Mouse (Mus musculus) lung, embryonic 14.5 days (tissue): Measurements from ENCODE around the gene Jpt1. TPM values are rescaled to one million over a fixed set of nuclear protein-coding genes. Genes with fewer than 3 reads are reported as not detected.
"Not testable (repeated sequence)": the region's sequence is repeated elsewhere in the genome, so short reads cannot be mapped to it uniquely, and the experiment has no call there.

Experiments
- ATAC-seq: fragments of 200-750 bp; cut with Nextera tagmentation; 2 replicates; pipeline ENCODE4 v1.8.0; 2017; ENCODE audit warnings: mild to moderate bottlenecking, moderate TSS enrichment, moderate library complexity; ENCODE audit not compliant: insufficient read depth
- DNase-seq: peaks from one replicate; pipeline ENCODE4 v3.0.0-alpha.2; 2015
- H3K27ac ChIP-seq: fragments of 300-500 bp; sonication (generic); 2 replicates; pipeline ENCODE4 v1.5.1; 2014; ENCODE audit warnings: low read depth, mild to moderate bottlenecking, moderate library complexity
- H3K27me3 ChIP-seq: fragments of 300-500 bp; sonication (generic); 2 replicates; pipeline ENCODE4 v1.6.1; 2014; ENCODE audit warnings: low read length, control low read depth; ENCODE audit not compliant: insufficient read depth
- H3K36me3 ChIP-seq: fragments of 300-500 bp; sonication (generic); 2 replicates; pipeline ENCODE4 v1.6.1; 2014; ENCODE audit warnings: control low read depth; ENCODE audit not compliant: insufficient read depth
- H3K4me1 ChIP-seq: fragments of 300-500 bp; sonication (generic); 2 replicates; pipeline ENCODE4 v1.6.1; 2014; ENCODE audit warnings: antibody characterized with exemption, control low read depth; ENCODE audit not compliant: insufficient read depth
- H3K4me2 ChIP-seq: fragments of 300-500 bp; sonication (generic); 2 replicates; pipeline ENCODE4 v1.6.1; 2014; ENCODE audit warnings: mild to moderate bottlenecking
- H3K4me3 ChIP-seq: fragments of 300-500 bp; sonication (generic); 2 replicates; pipeline ENCODE4 v1.5.1; 2014; ENCODE audit warnings: low read depth, low read length
- H3K9ac ChIP-seq: fragments of 300-500 bp; sonication (generic); 2 replicates; pipeline ENCODE4 v1.6.1; 2014
- H3K9me3 ChIP-seq: fragments of 300-500 bp; sonication (generic); 2 replicates; pipeline ENCODE4 v1.6.1; 2016; ENCODE audit warnings: low read depth, low read length, control low read depth
- CTCF ChIP-seq: IDR thresholded peaks from 2 replicates; pipeline ENCODE4 v1.5.1; 2016; ENCODE audit warnings: antibody characterized with exemption, low read depth
- WGBS: fragments of 180-500 bp; shearing (Covaris S2); extraction: QIAGEN DNeasy Blood & Tissue Kit; methylation state at CpG from one replicate; pipeline ENCODE4 v1.1.7; 2014; 5-methylcytosine and 5-hydroxymethylcytosine counted together
- polyA plus RNA-seq: library from polyadenylated mRNA; unstranded; fragments of >200 nt; fragmentation: Nextera tagmentation; extraction: Ambion mirVana; gene quantifications from 2 replicates; pipeline ENCODE4 v1.2.1, GENCODE M21; 2014

Jpt1 gene
- polyA plus RNA-seq, 1 experiment from 2014 or later = 521 TPM

- no peak for TF ChIP-seq CTCF
- Histone ChIP-seq H3K4me2 (peak overlapping the region; percentile 85), H3K4me1 (peaks cover 28% of the 10 kb centered on the region), H3K36me3 (0 out of 2 replicates have a peak, but pooled peaks cover 6% of the 10 kb centered on the region), H3K9me3 (no peaks in the 10 kb centered on the region), H3K9ac (peak overlapping the region; percentile 97), H3K27me3 (no peaks in the 10 kb centered on the region), H3K27ac (peak overlapping the region; percentile 91), H3K4me3 (peak overlapping the region; percentile 100)
- DNase-seq (no peak), ATAC-seq (no peak)
- WGBS = 31% methylated on average over 3 of the region's 3 CpGs
These were observed 2.2 kb downstream of the Jpt1 start for GRCm38 (mm10) chr11:115512004-115512403.

- peaks cover 28% of the 10 kb centered on the region for H3K4me1 ChIP-seq
- H3K27me3 ChIP-seq = no peaks in the 10 kb centered on the region
- 70% methylated on average over 2 of the region's 2 CpGs for WGBS
- H3K9me3 ChIP-seq = no peaks in the 10 kb centered on the region
- peak overlapping the region; percentile 85 for H3K4me2 ChIP-seq
- H3K4me3 ChIP-seq = peak overlapping the region; percentile 100
- no peak for TF ChIP-seq CTCF
- peak overlapping the region; percentile 30; the same call in 1 of the 2 replicates for H3K27ac ChIP-seq
- 0 out of 2 replicates have a peak, but pooled peaks cover 6% of the 10 kb centered on the region for H3K36me3 ChIP-seq
- ATAC-seq (no peak), DNase-seq (no peak)
- peak overlapping the region; percentile 97 for H3K9ac ChIP-seq
These were observed 3.1 kb downstream of the Jpt1 start for GRCm38 (mm10) chr11:115511121-115511520.

GRCm38 (mm10) chr11:115510507-115510888 lies 3.7 kb downstream of the Jpt1 start:
- peak overlapping the region; percentile 85 for H3K4me2 ChIP-seq
- peaks cover 28% of the 10 kb centered on the region for H3K4me1 ChIP-seq
- peak overlapping the region; percentile 30; the same call in 1 of the 2 replicates for H3K27ac ChIP-seq
- 0 out of 2 replicates have a peak, but pooled peaks cover 6% of the 10 kb centered on the region for H3K36me3 ChIP-seq
- DNase-seq (no peak), ATAC-seq (no peak)
- WGBS = 37% methylated on average over 5 of the region's 5 CpGs
- no peaks in the 10 kb centered on the region for H3K9me3 ChIP-seq
- TF ChIP-seq CTCF = no peak
- H3K4me3 ChIP-seq = 0 out of 2 replicates have a peak overlapping the region, but pooled peaks have one; percentile 100
- peak overlapping the region; percentile 97 for H3K9ac ChIP-seq
- no peaks in the 10 kb centered on the region for H3K27me3 ChIP-seq

DNA sequence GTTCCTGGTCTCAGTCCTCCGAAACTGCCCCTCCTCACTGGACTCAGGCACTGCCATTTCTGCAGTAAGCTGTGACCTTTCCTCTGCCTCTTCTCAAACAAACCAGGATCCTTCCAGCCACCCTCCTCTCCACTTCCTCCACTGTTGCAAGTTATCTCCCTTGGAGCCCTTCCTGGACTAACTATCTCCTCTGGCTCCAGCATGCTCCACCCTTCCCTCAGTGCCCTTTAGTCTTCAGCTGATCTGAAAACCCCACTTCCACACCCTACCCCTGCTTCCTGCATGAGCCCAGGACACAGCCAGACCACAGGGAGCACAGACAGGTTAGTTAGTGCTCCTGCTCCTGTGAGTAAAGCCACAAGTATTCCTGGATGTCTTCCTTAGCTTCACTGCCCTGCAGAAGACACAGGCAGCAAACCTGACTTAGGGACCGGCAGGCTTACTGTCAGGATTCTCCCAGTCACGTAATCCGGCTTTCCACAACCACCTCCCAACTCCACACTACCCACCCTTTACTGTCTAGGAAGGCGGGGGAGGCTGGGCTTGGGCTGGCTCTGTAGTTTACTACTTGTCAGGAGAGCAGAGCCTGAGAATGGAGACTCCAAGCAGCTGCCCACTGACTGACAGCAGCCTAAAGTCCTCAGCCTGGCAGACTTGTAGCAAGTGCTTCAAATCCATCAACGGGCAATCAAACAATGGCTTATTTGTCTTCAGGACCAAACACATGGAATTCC lies 4.2 kb downstream of the Jpt1 start:
- 0 out of 2 replicates have a peak, but pooled peaks cover 6% of the 10 kb centered on the region for H3K36me3 ChIP-seq
- WGBS = 24% methylated on average over 6 of the region's 6 CpGs
- 0 out of 2 replicates have a peak overlapping the region, but pooled peaks have one; percentile 97 for H3K9ac ChIP-seq
- TF ChIP-seq CTCF = no peak
- H3K4me1 ChIP-seq = peaks cover 28% of the 10 kb centered on the region
- no peak overlapping the region for H3K27ac ChIP-seq
- no peaks in the 10 kb centered on the region for H3K9me3 ChIP-seq
- peak overlapping the region; percentile 85 for H3K4me2 ChIP-seq
- no peak overlapping the region for H3K4me3 ChIP-seq
- no peak for ATAC-seq
- no peaks in the 10 kb centered on the region for H3K27me3 ChIP-seq
- DNase-seq = peak; percentile 19

DNA sequence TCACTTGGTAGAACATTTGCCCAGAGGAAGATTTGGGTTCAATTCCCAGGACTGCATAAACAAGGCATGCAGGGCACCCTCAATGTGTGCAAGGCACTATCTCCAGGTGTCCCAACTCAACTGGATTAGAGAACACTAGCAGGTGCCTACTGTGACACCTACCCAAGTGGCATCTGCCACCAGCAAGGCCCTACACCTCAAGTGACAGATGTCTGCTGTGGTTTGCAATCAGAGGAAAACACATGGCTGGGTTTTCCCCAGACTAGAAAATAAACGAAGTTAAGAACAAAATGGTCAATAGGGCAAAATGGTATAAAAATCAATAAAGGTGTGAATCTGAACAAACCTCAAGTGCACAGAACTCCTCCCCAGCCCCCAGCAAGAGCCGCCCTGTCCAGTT lies 6.1 kb downstream of the Jpt1 start:
- Histone ChIP-seq H3K4me3 (no peak overlapping the region), H3K9ac (no peak overlapping the region), H3K4me1 (peaks cover 28% of the 10 kb centered on the region), H3K27ac (no peak overlapping the region), H3K4me2 (no peak overlapping the region), H3K27me3 (no peaks in the 10 kb centered on the region), H3K9me3 (no peaks in the 10 kb centered on the region), H3K36me3 (peaks cover 11% of the 10 kb centered on the region; the same call in 1 of the 2 replicates)
- WGBS = 72% methylated on average over 2 of the region's 2 CpGs
- DNase-seq (no peak), ATAC-seq (no peak)
- TF ChIP-seq CTCF = no peak

DNA sequence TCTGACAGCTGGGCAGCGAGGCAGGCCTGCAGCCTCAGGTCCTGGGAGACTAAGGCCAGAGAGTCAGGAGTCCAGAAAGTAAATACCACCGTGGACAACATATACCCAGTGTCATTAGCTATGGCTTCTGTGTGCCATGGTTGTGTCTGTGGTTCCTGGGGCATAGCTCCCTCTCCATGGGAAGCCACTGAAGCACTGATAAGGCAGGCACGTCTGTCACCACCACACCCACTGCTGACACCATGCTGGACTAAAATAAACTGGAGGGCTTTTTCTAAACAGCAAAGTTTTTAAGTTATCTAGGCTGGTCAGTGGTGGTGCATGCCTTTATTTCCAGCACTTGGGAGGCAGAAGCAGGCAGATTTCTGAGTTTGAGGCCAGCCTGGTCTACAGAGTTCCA lies 7.6 kb downstream of the Jpt1 start:
- ATAC-seq (no peak), DNase-seq (no peak)
- H3K36me3 ChIP-seq = peaks cover 25% of the 10 kb centered on the region
- TF ChIP-seq CTCF = no peak
- WGBS = 45% methylated on average over 3 of the region's 3 CpGs
- no peaks in the 10 kb centered on the region for H3K27me3 ChIP-seq
- H3K4me3 ChIP-seq = no peak overlapping the region
- H3K27ac ChIP-seq = no peak overlapping the region
- H3K4me1 ChIP-seq = peaks cover 18% of the 10 kb centered on the region
- H3K9ac ChIP-seq = no peak overlapping the region
- H3K4me2 ChIP-seq = no peak overlapping the region
- H3K9me3 ChIP-seq = no peaks in the 10 kb centered on the region

DNA sequence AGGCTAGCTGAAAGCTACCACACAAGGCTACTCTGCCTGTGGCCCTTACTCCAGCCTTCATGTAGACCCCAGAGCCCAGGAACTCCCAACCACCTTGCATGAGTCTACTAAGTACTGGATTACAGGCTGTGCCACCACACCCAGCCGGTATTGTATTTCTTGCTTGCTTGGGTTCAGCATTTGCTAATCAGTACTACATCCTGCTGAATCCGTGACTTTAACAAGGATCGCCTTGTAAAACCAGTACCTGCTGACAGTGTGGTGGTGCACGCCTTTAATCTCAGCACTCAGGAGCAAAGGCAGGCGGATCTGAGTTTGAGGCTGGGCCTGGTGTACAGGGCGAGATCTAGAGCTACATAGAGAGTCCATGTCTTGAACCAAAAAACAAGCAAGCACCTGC lies 11.6 kb downstream of the Jpt1 start:
- Histone ChIP-seq H3K27ac (no peak overlapping the region), H3K36me3 (peaks cover 56% of the 10 kb centered on the region), H3K9ac (no peak overlapping the region), H3K9me3 (no peaks in the 10 kb centered on the region), H3K4me1 (no peaks in the 10 kb centered on the region), H3K4me2 (no peak overlapping the region), H3K27me3 (no peaks in the 10 kb centered on the region), H3K4me3 (no peak overlapping the region)
- DNase-seq (no peak), ATAC-seq (no peak)
- 94% methylated on average over 6 of the region's 6 CpGs for WGBS
- TF ChIP-seq CTCF = no peak

GRCm38 (mm10) chr11:115496559-115496958 lies 17.6 kb downstream of the Jpt1 start:
- not testable (repeated sequence) for ATAC-seq, H3K27ac ChIP-seq, DNase-seq, H3K9ac ChIP-seq, H3K9me3 ChIP-seq, H3K4me2 ChIP-seq, H3K4me1 ChIP-seq, H3K4me3 ChIP-seq, H3K27me3 ChIP-seq
- 84% methylated on average over 9 of the region's 9 CpGs for WGBS
- H3K36me3 ChIP-seq = peaks cover 49% of the 10 kb centered on the region
